Mouse (Mus musculus) olfactory bulb, adult 2 months (tissue): ENCODE results near the gene Mypop.

ENCODE experiments used
- CTCF ChIP-seq: fragments of 200-500 bp; IDR thresholded peaks from 2 replicates; pipeline ENCODE4 v1.5.1; 2012; ENCODE audit warnings: low read depth, mild to moderate bottlenecking, low read length, moderate library complexity; ENCODE audit not compliant: insufficient read depth
- POLR2A ChIP-seq: fragments of 200-500 bp; IDR thresholded peaks from 2 replicates; pipeline ENCODE4 v1.6.1; 2012; ENCODE audit warnings: mild to moderate bottlenecking, low read depth, low read length, moderate library complexity; ENCODE audit not compliant: insufficient read depth

- no peak for TF ChIP-seq CTCF
- TF ChIP-seq POLR2A: no peak
Observed at GRCm38 (mm10) chr7:18950523-18951315, 40.3 kb upstream of the Mypop start.
